Mouse (Mus musculus) kidney, embryonic 16.5 days (tissue): ENCODE data around the gene Pard3b. TPM values are rescaled to one million over a fixed set of nuclear protein-coding genes. Genes with fewer than 3 reads are reported as not detected.

ENCODE experiments used
- ATAC-seq: fragments of 200-750 bp; cut with Nextera tagmentation; 2 replicates; pipeline ENCODE4 v1.8.0; 2017; ENCODE audit warnings: moderate TSS enrichment; ENCODE audit not compliant: low FRiP score, low TSS enrichment
- H3K27ac ChIP-seq: fragments of 300-500 bp; sonication (generic); 2 replicates; pipeline ENCODE4 v1.5.1; 2014; ENCODE audit warnings: low read length
- H3K27me3 ChIP-seq: fragments of 300-500 bp; sonication (generic); 2 replicates; pipeline ENCODE4 v1.6.1; 2014; ENCODE audit warnings: low read length, control low read depth, mixed read lengths; ENCODE audit not compliant: insufficient read depth
- H3K36me3 ChIP-seq: fragments of 300-500 bp; sonication (generic); 2 replicates; pipeline ENCODE4 v1.6.1; 2014; ENCODE audit warnings: low read length, control low read depth, mixed read lengths; ENCODE audit not compliant: insufficient read depth
- H3K4me1 ChIP-seq: fragments of 300-500 bp; sonication (generic); 2 replicates; pipeline ENCODE4 v1.6.1; 2014; ENCODE audit warnings: low read length, control low read depth, mixed read lengths; ENCODE audit not compliant: insufficient read depth
- H3K4me2 ChIP-seq: fragments of 300-500 bp; sonication (generic); replicated peaks from 2 replicates; pipeline ENCODE4 v1.6.1; 2014; ENCODE audit warnings: low read depth, low read length
- H3K4me3 ChIP-seq: fragments of 300-500 bp; sonication (generic); 2 replicates; pipeline ENCODE4 v1.5.1; 2014; ENCODE audit warnings: mild to moderate bottlenecking, low read length
- H3K9ac ChIP-seq: fragments of 300-500 bp; sonication (generic); replicated peaks from 2 replicates; pipeline ENCODE4 v1.6.1; 2014; ENCODE audit warnings: low read length
- H3K9me3 ChIP-seq: fragments of 300-500 bp; sonication (generic); 2 replicates; pipeline ENCODE4 v1.6.1; 2016; ENCODE audit warnings: low read length, control low read depth
- WGBS: fragments of 180-500 bp; shearing (Covaris S2); extraction: QIAGEN DNeasy Blood & Tissue Kit; methylation state at CpG from one replicate; pipeline ENCODE4 v1.1.7; 2014; 5-methylcytosine and 5-hydroxymethylcytosine counted together
- polyA plus RNA-seq: library from polyadenylated mRNA; unstranded; fragments of >200 nt; fragmentation: Nextera tagmentation; extraction: Ambion mirVana; gene quantifications from 2 replicates; pipeline ENCODE4 v1.2.1, GENCODE M21; 2015

Gene Pard3b
- 17.6 and 20.4 TPM in 2 replicates for polyA plus RNA-seq

DNA sequence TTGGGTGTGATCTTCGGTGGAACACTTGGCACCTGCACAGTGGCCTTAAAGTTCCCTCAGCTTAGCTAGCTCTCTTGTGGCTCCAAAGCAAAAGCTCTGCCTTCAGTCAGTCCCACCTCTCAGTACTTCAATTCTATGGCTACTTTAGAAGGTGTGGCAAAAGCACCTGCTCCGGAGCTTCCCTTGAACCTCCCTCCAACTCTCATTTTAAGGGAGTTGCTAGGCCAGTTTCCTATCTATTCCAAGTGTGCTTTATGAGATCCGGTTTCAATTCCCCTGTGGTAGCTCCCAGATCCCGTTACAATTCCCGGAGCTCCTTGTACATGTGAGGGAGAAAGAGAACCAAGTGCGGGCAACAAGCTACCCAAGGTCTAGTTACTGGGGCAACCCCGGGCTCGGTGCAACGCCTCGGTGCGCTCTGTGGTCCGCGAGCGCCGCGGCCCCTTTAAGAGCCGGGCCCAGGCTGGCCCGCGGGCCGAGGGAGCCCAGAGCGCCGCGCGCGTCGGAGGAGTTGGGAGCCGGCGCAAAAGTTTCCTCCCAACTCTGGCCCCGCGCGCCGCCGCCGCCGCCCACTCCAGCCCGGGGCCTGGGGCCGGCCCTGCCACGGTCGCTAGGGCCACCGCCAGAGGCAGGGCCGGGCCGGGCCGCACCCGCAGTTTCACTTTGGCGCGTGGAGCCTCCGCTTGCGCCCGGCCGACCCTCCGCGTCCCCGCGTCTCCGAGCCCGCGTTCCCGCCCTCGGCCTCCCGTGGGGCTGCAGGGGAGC is at the start of gene Pard3b:
TSS of gene Pard3b (plus strand) at position 478 of the 765 bp plus-strand sequence.
- Histone ChIP-seq H3K36me3 (no peaks in the 10 kb centered on the region), H3K9me3 (no peaks in the 10 kb centered on the region), H3K27ac (peak within 1 kb of the TSS; percentile 67), H3K27me3 (no peaks in the 10 kb centered on the region), H3K4me2 (peak within 1 kb of the TSS; percentile 97), H3K9ac (peak within 1 kb of the TSS; percentile 98), H3K4me3 (peak within 1 kb of the TSS; percentile 95), H3K4me1 (peaks cover 17% of the 10 kb centered on the region)
- WGBS: under 1% methylated on average over 57 of the region's 60 CpGs
- ATAC-seq: peak; percentile 93

DNA sequence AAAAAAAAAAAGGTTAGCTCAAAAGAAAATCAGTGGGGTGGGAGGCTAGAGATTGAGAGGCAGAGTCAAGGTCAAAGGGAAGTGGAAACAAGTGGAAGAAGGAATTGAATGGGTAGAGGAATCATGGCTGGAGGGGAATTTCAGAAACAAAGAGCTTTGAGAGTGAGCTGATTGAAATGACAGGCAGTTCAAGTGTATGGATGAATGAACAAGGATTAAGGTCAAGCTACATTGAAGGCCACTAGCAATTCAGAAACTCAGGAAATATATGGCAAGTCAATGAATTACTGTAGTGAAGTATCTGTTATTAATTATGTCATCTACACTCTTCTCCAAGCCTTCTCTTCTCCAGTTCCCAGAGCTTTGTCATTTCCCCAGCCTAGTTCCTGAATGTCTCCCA is 22.4 kb upstream of the Pard3b start:
- H3K9me3 ChIP-seq: no peaks in the 10 kb centered on the region
- no peaks in the 10 kb centered on the region for H3K4me1 ChIP-seq
- no peak overlapping the region for H3K4me2 ChIP-seq
- no peaks in the 10 kb centered on the region for H3K27me3 ChIP-seq
- ATAC-seq: no peak
- no peak overlapping the region for H3K9ac ChIP-seq
- H3K4me3 ChIP-seq: no peak overlapping the region
- H3K36me3 ChIP-seq: no peaks in the 10 kb centered on the region
- H3K27ac ChIP-seq: no peak overlapping the region

DNA sequence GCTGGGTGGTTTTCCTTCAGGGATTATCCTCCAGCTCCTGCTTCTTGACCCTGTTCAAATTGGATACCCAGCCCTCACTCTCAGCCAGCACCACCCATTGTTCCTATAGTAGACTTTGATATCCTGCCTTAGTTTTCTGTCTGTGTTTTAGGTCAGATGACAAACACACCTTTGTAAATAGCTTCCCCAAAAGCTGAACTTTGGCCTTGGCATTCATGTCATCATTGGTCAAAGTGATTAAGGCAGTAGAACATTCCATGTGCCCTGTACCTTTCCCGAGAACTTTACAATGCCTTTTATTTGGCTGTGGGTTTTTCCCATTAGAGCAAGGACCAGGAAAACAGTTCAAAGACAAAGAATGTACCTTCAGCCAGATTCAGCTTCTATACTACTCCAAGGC is 18.0 kb upstream of the Pard3b start:
- 87% methylated on average over 1 of the region's 1 CpGs for WGBS
- Histone ChIP-seq H3K9me3 (no peaks in the 10 kb centered on the region), H3K36me3 (no peaks in the 10 kb centered on the region), H3K4me1 (no peaks in the 10 kb centered on the region), H3K27ac (no peak overlapping the region), H3K9ac (no peak overlapping the region), H3K4me2 (no peak overlapping the region), H3K27me3 (no peaks in the 10 kb centered on the region), H3K4me3 (no peak overlapping the region)
- no peak for ATAC-seq

DNA sequence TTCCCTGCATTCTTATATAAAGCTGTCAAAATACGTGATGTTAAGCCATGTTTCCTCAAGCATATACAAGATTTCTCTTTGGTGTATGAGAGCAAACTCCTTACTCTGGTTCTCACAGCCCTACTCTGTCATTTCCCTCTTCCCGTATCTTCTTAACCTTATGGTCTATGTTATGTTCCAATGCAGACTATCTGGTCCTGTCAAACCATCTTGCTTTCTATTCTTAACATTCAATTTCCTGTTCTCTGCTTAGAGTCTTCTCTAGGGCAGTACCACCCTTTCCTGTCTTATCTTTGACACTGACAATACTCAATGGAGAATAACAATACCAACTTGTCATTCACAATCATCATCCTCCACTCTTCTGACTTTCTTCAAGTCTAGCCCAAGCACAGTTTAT is 8.8 kb upstream of the Pard3b start:
- Histone ChIP-seq H3K4me1 (no peaks in the 10 kb centered on the region), H3K36me3 (no peaks in the 10 kb centered on the region), H3K9ac (no peak overlapping the region), H3K4me3 (no peak overlapping the region), H3K9me3 (no peaks in the 10 kb centered on the region), H3K27me3 (no peaks in the 10 kb centered on the region), H3K4me2 (no peak overlapping the region), H3K27ac (no peak overlapping the region)
- ATAC-seq: no peak
- WGBS: 80% methylated on average over 2 of the region's 2 CpGs

DNA sequence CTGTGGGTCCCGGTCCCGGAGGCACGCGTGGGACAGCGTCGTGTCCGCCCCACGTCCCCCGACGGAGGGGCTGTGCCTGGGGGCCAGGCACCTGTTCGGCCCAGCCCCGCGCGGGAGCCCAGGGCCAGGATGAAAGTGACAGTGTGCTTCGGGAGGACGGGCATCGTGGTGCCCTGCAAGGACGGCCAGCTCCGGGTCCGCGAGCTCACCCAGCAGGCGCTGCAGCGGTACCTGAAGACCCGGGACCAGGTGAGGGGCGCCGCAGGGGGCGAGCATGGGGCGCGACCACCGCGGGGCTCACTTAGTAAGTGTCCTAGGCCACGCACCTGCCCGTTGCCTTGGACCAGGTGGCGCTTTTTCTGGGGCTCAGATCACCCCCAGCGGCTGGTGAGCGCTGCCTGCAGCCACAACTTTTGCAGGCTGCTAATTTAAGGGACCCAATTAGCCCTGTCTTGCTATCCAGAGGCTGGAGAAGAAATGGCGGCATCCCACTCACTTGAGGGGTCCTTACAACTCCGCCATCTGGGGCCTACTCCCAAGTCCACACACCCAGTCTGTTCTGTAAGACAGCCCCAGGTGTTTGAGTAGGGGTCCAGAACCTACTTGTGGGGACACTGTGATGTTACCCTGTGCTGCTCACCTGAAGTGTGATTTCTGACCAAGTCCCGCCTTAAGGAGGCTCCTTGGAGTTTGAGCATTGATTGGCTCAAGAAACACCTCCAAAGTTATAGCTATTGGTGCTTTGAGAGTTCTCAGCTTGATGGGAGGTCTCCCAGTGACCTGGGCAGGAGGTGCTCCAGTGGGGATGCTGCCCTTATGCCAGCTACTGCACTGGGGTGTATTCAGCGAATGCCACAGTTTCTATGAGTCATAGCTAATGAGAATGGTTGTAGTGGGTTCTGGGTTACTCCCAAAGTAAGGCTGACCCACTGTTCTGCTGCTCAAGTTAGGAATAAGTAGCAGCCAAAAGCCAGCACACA is 780 bp downstream of the Pard3b start:
- H3K27me3 ChIP-seq: no peaks in the 10 kb centered on the region
- WGBS: 4% methylated on average over 33 of the region's 40 CpGs
- peak overlapping the region; percentile 95 for H3K4me3 ChIP-seq
- peak overlapping the region; percentile 98 for H3K9ac ChIP-seq
- H3K9me3 ChIP-seq: no peaks in the 10 kb centered on the region
- peak overlapping the region; percentile 97 for H3K4me2 ChIP-seq
- ATAC-seq: peak; percentile 68
- H3K36me3 ChIP-seq: no peaks in the 10 kb centered on the region
- H3K27ac ChIP-seq: peak overlapping the region; percentile 67
- peaks cover 17% of the 10 kb centered on the region for H3K4me1 ChIP-seq

DNA sequence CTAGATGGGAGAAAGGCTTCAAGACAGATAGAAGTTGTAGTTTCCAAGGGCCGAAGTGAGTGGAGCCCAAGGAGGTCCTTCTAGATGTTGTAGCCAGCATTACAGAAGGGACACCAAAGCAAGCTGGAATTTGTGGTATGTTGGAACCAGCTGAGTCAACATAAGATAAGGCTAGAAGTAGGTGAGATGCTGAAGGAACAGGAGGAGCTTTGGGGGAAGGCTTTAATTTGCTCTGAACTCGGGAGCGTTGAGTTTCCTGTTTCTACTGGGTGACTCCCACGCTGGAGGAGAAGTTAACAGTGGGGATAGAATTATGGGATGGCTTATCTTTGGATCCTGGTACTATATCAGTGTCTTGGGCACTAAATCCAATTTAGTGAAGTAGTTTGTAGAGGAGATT is 3.3 kb downstream of the Pard3b start:
- H3K36me3 ChIP-seq: no peaks in the 10 kb centered on the region
- WGBS: 27% methylated on average over 4 of the region's 4 CpGs
- no peak overlapping the region for H3K9ac ChIP-seq
- no peak overlapping the region for H3K27ac ChIP-seq
- no peak overlapping the region for H3K4me2 ChIP-seq
- no peak for ATAC-seq
- peaks cover 17% of the 10 kb centered on the region for H3K4me1 ChIP-seq
- no peaks in the 10 kb centered on the region for H3K27me3 ChIP-seq
- H3K4me3 ChIP-seq: no peak overlapping the region
- H3K9me3 ChIP-seq: no peaks in the 10 kb centered on the region

DNA sequence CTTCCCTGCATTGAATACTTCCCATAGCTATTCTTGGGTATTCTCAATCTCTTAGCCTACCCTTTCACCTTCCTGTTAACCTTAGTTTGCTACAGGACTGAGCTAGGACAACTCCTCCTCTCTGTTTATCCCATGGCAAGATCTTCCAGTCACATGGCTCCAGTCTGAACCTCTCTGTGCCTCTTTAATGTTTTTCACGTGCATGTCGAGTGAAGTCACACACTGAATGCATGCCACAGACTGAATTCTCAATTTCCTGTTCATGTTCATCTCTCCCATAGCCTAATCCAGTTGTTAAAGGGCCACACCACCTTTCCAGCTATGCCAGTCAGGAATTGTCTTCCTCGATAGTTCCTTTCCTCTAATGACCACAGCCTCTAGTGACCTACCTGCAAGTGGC is 6.4 kb downstream of the Pard3b start:
- no peak overlapping the region for H3K4me2 ChIP-seq
- no peak overlapping the region for H3K27ac ChIP-seq
- H3K27me3 ChIP-seq: no peaks in the 10 kb centered on the region
- no peak for ATAC-seq
- WGBS: 76% methylated on average over 3 of the region's 3 CpGs
- no peaks in the 10 kb centered on the region for H3K36me3 ChIP-seq
- no peak overlapping the region for H3K4me3 ChIP-seq
- H3K4me1 ChIP-seq: peaks cover 13% of the 10 kb centered on the region
- no peak overlapping the region for H3K9ac ChIP-seq
- H3K9me3 ChIP-seq: no peaks in the 10 kb centered on the region

DNA sequence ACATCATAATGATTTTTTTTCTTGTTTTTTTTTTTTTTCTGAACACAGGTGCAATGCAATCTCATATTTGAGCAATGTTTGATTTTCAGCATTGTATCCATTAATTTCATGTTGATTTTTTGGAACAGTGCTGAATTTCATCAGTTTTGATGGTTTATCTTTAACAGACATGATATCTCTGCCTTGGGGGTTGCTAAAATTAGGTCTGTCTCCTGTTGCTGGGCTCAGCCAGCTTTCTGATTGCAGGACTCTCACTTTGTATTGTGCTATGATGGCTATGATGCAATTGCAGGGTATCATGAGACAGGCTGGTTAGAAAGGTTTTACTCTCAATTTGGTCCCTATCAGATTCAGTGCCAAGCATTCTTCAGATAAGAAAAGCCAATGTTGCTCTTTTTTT is 11.3 kb downstream of the Pard3b start:
- Histone ChIP-seq H3K4me1 (peaks cover 20% of the 10 kb centered on the region), H3K4me2 (no peak overlapping the region), H3K4me3 (no peak overlapping the region), H3K9ac (no peak overlapping the region), H3K27me3 (no peaks in the 10 kb centered on the region), H3K9me3 (no peaks in the 10 kb centered on the region), H3K36me3 (no peaks in the 10 kb centered on the region), H3K27ac (no peak overlapping the region)
- ATAC-seq: no peak

DNA sequence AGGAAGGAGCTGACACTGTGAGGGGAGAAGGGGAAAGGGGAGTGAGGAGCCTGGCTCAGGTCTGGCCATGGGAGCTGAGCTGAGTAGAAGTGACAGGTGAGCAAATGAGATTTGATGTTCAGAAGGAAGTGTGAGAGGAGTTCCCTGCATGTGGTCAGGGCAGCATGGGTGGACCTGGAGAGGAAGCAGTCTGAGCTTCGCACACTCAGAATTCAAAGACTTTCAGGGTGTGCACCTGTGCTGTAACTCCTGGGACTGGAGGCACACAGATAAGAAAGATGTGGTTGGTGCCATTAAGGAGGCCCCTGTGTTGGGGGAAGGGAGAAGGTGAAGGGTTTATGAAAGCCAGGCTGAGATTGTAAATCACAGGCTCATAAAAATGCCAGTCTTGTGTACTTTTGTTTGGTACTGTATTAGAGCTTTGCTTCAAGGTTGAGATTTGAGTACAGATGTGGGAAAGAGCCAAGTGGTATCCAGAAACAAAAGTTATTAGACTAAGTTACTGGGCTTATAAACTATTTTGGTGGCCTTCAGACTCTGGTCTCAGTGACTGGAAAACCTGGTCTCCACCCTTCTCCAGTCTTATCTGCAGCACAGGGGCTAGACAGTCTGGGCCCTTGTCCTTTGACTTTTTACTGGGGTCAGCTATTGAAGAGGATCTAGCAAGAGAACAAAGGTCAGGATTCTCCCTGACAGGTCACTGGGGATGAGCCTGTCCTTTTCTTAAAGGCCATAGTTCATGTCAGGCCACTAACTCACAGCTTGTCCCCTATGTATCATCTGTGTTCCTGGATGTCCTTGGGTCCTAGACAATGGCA is 13.0 kb downstream of the Pard3b start:
- H3K4me2 ChIP-seq: no peak overlapping the region
- no peaks in the 10 kb centered on the region for H3K9me3 ChIP-seq
- no peak overlapping the region for H3K4me3 ChIP-seq
- H3K9ac ChIP-seq: no peak overlapping the region
- no peak overlapping the region for H3K27ac ChIP-seq
- no peaks in the 10 kb centered on the region for H3K27me3 ChIP-seq
- peak; percentile 31; the same call in 1 of the 2 replicates for ATAC-seq
- WGBS: 18% methylated on average over 1 of the region's 1 CpGs
- H3K4me1 ChIP-seq: peaks cover 20% of the 10 kb centered on the region
- H3K36me3 ChIP-seq: no peaks in the 10 kb centered on the region
